Mouse (Mus musculus) cerebellum, postnatal 25 days (tissue): ENCODE measurements around the gene Tent5c.

Experiments
- DNase-seq, 2 experiments: peaks; one replicate each; pipeline ENCODE4 v3.0.0; 2021; ENCODE audit warnings: mixed read lengths in 2 of 2

The Tent5c gene

DNA sequence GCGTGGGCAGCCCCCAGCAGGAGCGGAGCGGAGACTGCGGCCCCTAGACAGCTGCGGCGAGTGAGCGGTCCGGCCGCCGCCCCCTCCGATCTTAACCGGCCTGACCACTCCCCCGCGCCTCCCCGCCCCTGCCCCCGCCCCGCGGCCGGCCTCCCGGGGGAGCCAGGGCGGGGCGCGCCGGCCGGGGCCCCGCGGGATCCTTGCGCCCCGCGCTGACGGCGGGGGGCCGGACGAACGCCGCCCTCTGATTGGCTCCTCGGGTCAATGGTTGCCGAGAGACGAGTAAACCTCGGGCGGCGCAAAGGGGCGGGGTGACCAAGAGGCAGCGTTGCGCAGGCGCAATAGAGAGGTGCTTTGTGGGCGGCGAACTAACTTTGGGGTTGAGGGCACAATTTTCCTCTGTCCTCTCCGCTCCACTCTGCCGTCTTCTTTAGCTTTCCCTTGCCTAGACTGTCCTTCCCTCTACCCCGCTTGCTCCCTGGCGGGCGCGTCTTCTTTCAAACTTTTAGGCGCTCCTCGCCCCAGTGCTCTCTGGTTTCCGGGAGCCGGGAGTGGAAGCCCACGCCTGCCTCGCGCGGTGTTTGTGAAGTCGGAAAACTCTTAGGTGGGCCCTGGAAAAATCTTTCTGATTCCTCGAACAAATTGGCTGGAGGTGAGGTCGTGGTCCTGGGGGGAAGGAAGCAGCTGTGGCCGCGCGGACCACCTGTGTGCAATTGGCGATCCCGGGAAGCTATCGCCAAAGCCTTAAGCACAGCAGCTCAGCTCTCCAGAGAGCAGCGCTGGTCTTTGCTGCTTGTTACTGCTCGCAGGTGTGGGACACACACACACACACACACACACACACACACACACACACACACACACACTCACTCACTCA lies at the start of gene Tent5c:
TSS of gene Tent5c (minus strand) at position 192 of the 877 bp plus-strand sequence.
- peak; percentile 71 to 86 for DNase-seq

- DNase-seq, result no peak
Observed at GRCm38 (mm10) chr3:100536686-100537085, 47.6 kb upstream of the Tent5c start.

- no peak for DNase-seq
Observed at GRCm38 (mm10) chr3:100535902-100536301, 46.8 kb upstream of the Tent5c start.

GRCm38 (mm10) chr3:100535298-100535697 lies 46.2 kb upstream of the Tent5c start:
- no peak for DNase-seq

DNA sequence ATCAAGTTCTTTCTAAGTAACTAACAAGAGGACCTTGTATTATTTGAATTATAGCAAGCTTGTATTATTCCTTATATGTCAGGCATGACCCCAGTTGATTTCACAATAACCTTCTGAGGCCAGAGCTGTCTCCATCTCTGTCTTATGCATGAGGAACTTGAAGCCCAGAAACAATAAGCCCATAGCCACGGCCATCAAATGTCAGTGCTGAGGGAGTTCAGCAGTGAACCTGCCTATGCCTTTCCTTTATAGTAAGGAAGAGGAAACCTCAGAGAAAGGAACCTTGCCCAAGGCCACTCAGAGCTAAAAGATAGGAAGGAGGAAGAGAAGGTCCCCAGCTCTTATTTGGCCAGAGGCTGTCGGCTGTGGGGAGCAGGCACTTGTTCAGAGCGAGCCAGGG lies 45.3 kb upstream of the Tent5c start:
- no peak for DNase-seq

DNA sequence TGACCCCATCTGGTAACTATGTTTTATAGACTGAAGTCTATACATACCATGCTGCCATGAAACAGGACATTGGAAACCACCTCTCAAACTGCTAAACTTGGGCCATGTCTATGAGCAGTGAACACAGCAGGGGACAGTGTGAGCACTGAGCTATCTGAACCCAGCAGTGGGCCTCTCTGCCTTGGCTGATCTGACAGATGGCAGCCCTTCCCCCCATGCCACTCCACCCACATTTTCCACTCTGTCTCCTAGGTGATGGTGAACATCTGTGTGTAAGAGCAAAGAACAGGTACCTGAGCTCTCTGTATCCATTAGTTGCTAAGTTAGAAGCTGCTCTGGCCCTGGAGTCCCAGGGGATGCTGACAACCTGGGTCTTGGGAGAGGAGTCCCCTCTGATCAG lies 44.3 kb upstream of the Tent5c start:
- DNase-seq, result no peak

- DNase-seq, result no peak
Observed at GRCm38 (mm10) chr3:100530919-100531318, 41.8 kb upstream of the Tent5c start.

- DNase-seq, result no peak
Observed at GRCm38 (mm10) chr3:100530244-100530788, 41.2 kb upstream of the Tent5c start.

DNA sequence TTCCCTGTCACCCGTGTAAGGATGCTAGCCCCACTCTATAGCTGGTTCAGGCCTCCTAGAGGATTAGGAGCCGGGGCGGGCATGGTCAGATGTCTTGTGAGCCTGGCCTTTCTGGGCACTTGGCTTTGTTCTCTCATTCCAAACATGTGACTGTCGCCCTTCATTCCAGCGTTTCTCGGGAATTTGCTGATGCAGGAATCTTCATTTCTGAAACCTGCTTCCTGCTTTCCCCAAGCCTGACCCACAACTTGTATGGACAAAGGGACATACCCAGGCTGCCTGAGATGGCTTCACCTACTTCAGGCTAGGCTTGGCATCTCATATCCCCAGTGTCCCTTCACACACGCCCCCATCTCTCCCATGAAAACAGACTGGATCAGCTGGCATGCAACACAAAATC lies 33.5 kb upstream of the Tent5c start:
- no peak for DNase-seq

GRCm38 (mm10) chr3:100521626-100522025 lies 32.5 kb upstream of the Tent5c start:
- no peak for DNase-seq

- DNase-seq, result no peak
Observed at GRCm38 (mm10) chr3:100515754-100516141, 26.6 kb upstream of the Tent5c start.

GRCm38 (mm10) chr3:100515093-100515753 lies 26.1 kb upstream of the Tent5c start:
- no peak for DNase-seq

DNA sequence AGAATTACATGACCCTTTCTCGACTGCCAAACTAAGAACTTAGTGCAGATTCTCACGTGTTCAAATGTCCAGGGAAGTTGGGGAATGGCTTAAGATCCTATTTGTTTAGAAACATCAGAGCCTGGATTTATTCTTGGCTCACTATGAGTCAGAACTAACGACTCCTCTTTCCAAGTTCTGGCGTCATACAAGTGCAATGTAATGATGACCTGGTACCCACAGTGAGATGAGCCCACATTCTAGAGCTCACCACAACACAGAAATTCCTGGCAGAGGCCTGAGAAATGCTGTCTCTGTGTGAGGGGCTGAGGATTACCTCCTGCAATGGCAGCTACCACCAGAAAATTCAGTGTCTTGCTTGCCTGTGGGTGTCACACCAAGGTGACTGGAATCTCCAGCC lies 18.1 kb upstream of the Tent5c start:
- DNase-seq, result no peak

DNA sequence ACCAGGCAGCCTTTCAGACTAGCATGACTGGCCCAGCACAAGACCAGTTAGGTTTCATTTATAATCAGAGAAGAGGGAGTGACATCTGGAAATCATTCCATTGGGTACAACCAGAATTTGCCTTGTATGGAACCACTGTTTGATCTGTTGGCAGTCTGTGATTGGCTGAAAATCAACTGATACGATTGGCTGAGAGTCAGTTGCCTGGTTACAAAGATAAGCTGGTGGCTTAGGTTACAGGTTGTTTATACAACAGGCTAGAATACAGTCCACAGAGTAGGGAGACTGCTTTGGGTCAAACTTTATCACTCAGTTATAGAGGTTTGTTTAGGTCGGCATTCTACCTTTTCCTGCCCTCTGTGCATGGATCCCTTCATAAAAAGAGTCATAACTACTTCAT lies 17.6 kb upstream of the Tent5c start:
- no peak for DNase-seq

- DNase-seq, result no peak
Observed at GRCm38 (mm10) chr3:100503882-100504281, 14.8 kb upstream of the Tent5c start.

DNA sequence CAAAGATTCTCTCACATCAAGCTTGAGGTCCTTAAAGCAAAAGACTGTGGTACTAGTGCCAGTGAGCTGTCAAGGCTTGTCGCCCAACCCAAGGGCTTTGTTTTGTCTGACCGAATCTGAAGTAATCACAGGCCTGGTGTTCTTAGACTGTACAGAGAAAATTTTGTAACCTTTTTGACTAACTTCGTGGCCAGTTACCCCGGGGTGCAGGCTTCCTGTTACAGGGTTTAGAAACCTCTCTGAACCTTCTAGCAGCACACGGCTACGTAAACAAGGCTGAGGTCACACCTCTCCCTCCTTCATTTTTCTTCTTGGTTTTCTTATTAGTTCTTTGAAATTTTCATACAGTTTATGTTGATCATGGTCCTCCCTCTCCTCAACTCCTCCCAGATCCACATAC lies 13.4 kb upstream of the Tent5c start:
- no peak for DNase-seq

DNA sequence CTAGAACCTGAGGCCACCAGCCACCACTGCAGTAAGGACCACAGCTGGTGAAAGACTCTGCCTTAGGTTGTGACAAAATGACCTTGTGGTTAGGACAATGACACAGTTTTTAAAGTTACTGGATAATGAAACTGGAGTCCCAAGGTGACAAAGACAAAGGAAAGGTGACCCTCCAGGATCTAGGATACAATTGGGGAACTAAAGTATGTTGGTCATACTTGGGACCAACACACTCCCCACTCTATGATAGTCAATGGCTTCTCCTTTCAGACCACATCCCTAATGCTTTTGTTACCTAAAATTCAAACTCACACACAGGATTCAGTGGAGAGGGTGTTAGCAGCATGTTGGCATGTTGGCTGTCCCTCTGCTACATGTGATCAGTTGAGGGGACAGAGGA lies 12.8 kb upstream of the Tent5c start:
- DNase-seq, result no peak

DNA sequence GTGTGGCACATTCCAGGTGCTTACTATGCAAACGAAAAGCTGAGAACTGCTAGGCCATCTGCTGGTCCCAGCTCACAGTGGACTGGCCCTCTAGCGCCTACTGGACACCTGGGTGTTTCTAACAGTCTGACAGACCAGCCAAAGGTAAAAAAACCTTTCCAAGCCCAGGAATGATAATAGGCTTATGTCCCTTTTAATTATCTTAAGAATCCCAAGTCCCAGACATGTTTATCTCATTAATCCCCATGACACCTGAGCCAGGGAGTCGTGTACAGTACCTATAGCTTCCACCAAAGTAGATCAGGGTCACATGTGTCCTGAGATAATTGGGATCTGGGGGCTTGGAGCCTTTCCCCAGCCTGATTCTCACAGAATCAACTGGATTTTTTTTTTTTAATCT lies 7.0 kb upstream of the Tent5c start:
- no peak for DNase-seq

GRCm38 (mm10) chr3:100495456-100495855 lies 6.3 kb upstream of the Tent5c start:
- DNase-seq, result no peak

- DNase-seq, result no peak
Observed at GRCm38 (mm10) chr3:100494912-100495311, 5.8 kb upstream of the Tent5c start.

DNA sequence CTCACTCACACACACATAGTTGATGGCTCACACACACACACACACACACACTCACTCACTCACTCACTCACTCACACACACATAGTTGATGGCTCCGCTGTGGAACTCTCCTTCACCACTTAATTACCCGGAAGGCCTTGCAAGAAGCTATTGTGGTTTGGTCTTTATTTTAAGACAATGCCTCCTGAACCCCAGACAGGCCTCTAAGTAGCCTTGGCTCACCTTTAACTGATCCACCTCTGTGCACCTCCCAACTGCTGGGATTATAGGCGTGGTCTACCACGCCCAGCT lies 831 bp upstream of the Tent5c start:
- DNase-seq, result no peak

- peak; percentile 34 to 63 for DNase-seq
Observed at GRCm38 (mm10) chr3:100488251-100489132, 632 bp downstream of the Tent5c start.

GRCm38 (mm10) chr3:100487046-100487445 lies 2.1 kb downstream of the Tent5c start:
- no peak for DNase-seq
